Mouse (Mus musculus): Measurements from ENCODE around the gene Tmem229a.

The Tmem229a gene

DNA sequence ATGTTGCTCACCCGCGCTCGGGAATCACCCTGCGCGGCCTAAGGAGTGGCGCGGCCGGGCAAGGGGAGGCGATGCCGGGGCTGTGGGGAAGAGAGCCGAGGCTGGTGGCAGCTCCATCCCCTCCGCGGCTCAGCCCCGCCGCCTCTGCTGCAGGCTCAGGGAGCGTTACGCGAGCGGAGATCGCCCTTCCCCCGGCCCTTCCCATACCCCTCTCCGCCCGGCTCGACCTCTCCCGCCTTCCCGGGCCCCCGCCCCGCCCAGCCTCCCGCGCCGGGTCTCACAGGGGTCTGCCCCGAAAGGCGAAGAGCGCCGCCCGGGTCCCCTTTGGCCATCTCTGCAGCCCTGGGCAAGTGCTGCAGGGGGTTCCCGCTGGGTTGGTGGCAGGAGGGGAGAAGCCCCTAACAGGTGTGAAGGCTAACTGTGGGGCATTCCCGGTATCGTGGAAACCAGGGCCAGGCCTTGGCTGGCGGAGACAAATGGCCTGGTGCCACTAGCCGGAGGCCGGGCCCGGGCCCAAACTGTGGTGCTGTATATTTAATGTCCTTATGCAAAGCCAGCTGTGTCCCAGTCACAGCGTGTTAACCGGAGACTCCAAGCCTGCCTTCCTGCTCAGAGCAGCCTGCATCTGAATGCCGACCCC, at the start of gene Tmem229a:
Gene Tmem229a (minus strand): TSS at position 352 of the 640 bp plus-strand sequence.
- DNase-seq (ENCODE audit: low spot score) = peak; percentile 62

DNA sequence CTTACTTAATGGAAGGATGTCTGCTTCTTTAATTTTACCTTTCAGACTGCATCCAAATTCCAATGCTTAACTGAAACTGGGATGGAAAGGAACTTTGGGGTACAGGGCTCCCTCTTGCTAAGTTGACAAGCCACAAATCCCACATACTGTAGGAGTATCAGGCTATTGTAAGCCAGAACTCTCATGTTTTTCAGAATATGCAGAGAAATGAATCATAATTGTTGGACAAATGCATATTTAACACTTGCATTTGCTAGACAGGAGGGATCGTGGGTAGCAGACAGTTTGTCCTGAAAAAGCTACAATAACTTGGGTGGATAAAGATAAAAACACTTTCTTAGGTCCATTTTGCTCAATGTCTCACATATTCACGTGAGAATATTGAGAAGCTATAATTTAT, 37.7 kb upstream of the Tmem229a start:
- DNase-seq (ENCODE audit: low spot score) = no peak

GRCm38 (mm10) chr6:24989836-24990235, 33.7 kb upstream of the Tmem229a start:
- no peak for DNase-seq (ENCODE audit: low spot score)

DNA sequence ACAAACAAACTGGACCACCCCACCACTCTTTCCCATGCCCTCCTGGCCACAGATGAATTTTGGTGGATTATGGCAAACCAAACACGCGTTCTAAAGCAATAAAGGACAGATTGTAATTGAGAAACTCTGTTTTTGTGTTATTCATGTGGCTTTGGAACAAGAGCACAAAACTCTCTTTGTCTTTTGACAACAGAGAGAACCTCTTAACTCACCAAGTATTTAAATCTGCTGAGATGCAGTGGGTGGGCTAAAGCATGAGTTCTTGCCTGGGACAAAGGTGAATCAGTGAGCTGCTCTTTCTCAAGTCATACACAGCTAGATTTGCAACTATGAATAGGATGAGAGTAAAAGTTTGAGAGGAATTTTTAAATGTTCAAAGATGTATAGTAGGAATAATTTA, 20.1 kb upstream of the Tmem229a start:
- DNase-seq (ENCODE audit: low spot score) = no peak

GRCm38 (mm10) chr6:24968471-24969223, 12.6 kb upstream of the Tmem229a start:
- DNase-seq (ENCODE audit: low spot score) = no peak

GRCm38 (mm10) chr6:24967726-24968125, 11.6 kb upstream of the Tmem229a start:
- no peak for DNase-seq (ENCODE audit: low spot score)

GRCm38 (mm10) chr6:24966010-24966682, 10.0 kb upstream of the Tmem229a start:
- no peak for DNase-seq (ENCODE audit: low spot score)

DNA sequence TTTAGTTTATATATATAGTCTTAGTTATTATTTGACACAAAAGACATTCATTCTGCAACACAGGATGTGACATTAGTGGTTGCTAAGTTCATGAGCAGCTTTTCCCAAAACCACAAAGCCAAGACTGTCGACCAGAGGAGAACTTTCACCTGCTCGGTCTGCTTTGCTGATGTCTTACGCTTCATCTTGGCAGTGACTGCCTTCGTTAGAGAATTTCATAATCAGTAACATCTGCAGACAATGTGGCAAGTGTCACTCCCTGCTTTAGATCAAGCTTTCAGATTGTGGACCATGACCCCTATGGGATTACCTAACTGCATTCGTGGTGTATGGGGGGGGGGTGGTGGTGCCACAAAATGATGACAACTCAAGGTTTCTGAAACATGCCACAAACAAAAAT, 7.7 kb upstream of the Tmem229a start:
- DNase-seq (ENCODE audit: low spot score) = no peak

DNA sequence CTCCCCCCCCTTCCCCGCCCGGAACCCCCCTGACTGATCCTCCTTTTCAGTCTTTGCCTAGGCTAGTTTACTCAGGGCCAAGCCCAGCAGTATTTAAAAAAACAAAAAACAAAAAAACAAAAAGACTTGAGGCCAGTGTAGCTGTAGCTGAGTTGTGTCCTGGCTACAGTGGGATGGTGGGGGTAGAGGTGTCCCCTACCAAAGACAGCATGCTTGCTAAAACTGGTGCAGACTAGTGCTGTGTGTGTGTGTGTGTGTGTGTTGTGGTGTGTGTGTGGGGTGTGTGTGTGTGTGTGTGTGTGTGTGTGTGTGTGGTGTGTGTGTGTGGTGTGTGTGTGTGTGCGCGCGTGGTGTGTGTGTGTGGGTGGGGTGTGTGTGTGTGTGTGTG, 483 bp upstream of the Tmem229a start:
- DNase-seq (ENCODE audit: low spot score) = no peak

GRCm38 (mm10) chr6:24955131-24955945, 759 bp downstream of the Tmem229a start:
- DNase-seq (ENCODE audit: low spot score) = peak; percentile 66

- DNase-seq (ENCODE audit: low spot score) = no peak
Measured at GRCm38 (mm10) chr6:24954126-24954525, 2.0 kb downstream of the Tmem229a start.

DNA sequence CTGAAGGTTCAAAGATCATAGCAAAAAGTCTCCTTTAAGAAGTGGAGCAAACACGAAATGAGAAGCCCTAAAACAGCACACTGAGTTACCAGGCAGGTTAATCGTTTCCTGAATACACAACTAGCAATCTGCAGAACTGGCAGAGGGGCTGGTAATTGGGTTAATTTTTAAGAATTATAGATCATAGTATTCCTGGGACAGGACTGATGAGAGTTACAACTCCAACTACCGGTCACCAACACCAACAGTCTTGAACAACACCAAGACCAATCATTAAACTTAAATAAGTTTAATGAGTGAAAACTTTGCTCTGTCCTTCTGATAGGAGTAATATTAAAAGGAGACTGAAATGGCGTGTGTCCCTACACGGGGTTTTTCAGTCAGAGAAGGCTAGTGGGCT, 3.8 kb downstream of the Tmem229a start:
- no peak for DNase-seq (ENCODE audit: low spot score)

- DNase-seq (ENCODE audit: low spot score) = no peak
Measured at GRCm38 (mm10) chr6:24950669-24951068, 5.4 kb downstream of the Tmem229a start.

DNA sequence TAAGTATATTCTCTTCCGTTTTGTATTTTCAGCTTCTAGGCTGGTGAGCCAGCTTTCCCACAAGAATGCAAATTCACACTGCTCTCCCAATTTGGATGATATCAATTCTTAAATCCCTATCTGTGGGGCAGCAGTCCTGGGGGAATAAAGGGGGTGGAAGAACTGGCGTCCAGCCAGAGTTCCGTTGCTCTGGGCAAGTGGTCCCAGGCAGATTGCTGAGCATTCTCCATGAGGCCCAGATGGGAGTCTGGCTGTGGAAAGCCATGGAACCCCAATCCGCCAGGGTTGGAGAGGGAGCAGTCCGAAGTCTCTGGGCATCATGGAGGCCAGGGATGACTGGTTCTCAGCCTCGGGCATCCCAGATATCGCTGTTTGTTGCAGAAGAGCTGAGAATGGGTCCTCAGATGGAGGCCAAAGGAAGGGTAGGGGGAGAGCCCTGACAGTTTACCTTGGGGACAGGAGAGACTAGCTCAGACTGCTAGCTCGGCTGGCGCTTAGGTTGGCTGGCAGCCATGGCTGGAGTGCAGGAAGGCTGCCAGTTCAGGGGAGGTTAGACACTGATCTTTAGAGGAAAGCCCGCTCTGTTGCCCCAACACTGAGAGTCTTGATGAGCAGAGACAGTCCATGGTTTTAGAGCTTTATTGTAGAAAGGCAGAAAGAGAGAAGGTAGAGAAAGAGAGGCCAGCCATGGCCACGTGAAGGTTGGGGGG, 30.9 kb downstream of the Tmem229a start:
- DNase-seq (ENCODE audit: low spot score) = no peak

DNA sequence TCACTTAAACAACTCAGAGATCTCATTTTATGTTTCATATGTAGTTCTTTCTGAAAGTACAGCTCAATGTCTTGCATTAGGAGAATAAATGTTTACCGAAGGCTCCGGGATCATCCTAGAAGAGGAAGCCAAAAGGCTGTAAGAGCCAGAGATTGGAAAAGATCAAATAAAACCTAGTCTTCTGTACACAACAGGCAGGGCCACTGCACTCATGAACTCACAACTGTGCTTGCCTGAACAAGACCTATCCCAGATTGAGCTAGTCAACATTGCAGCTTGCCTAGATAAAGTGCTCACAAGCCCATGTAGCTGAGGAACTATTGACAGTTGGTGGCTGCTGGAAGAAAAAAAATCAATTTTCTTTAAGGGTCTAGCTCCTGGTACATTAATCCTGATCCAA, 42.5 kb downstream of the Tmem229a start:
- DNase-seq (ENCODE audit: low spot score) = no peak

GRCm38 (mm10) chr6:24910728-24911105, 45.4 kb downstream of the Tmem229a start:
- DNase-seq (ENCODE audit: low spot score) = no peak

GRCm38 (mm10) chr6:24910016-24910727, 45.9 kb downstream of the Tmem229a start:
- no peak for DNase-seq (ENCODE audit: low spot score)

GRCm38 (mm10) chr6:24907824-24908223, 48.3 kb downstream of the Tmem229a start:
- DNase-seq (ENCODE audit: low spot score) = no peak

- DNase-seq (ENCODE audit: low spot score) = no peak
Measured at GRCm38 (mm10) chr6:24905101-24905500, 51.0 kb downstream of the Tmem229a start.

Measured in embryo, embryonic 10 days (tissue).